Mouse (Mus musculus): ENCODE results near the gene Calhm4. TPM values are rescaled to one million over a fixed set of nuclear protein-coding genes. Genes with fewer than 3 reads are reported as not detected.

Calhm4 gene
- total and polyA plus RNA-seq, 2 experiments from 2014 or later = not detected

DNA sequence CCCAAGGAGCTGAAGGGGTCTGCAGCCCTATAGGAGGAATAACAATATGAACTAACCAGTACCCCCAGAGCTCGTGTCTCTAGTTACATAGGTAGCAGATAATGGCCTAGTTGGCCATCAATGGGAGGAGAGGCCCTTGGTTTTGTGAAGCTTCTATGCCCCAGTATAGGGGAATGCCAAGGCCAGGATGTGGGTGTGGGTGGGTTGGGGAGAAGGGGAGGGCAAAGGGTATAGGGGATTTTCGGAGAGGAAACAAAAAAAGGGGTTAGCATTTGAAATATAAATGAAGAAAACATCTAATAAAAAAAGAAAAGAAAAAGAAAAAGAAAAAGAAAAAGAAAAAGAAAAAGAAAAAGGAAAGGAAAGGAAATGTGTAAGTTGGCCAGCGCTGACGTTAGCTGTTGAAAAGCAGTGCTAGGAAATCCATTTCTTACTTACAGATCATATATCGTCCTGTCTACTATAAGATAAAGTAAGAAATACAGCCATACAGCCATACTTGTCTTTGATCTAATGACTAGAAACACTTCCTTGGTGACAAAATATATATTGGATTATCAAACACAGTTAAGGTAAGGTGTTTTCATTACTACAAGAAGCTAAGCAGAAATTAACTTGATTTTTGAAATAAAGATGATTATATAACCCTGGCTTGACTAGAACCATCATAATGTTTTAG is 30.6 kb upstream of the Calhm4 start:
- no peak overlapping the region for H3K4me3 ChIP-seq (ENCODE audit: low read depth, low read length)
- H3K27me3 ChIP-seq (ENCODE audit: control insufficient read depth, insufficient read depth, low read length) = no peaks in the 10 kb centered on the region
- H3K36me3 ChIP-seq (replicated peaks; ENCODE audit: control insufficient read depth, insufficient read depth, low read length) = no peaks in the 10 kb centered on the region
- no peak for ATAC-seq (ENCODE audit: insufficient read depth, low read depth)
- no peaks in the 10 kb centered on the region for H3K4me1 ChIP-seq (ENCODE audit: control insufficient read depth, insufficient read depth)
- H3K9ac ChIP-seq (replicated peaks; ENCODE audit: low read depth, low read length) = no peak overlapping the region
- H3K9me3 ChIP-seq (replicated peaks; ENCODE audit: control insufficient read depth, low read length) = no peaks in the 10 kb centered on the region
- TF ChIP-seq CTCF (IDR thresholded peaks at IDR 0.05; ENCODE audit: low read depth) = no peak
- TF ChIP-seq EP300 (IDR thresholded peaks at IDR 0.05; ENCODE audit: low read depth) = no peak
- H3K4me2 ChIP-seq (ENCODE audit: low read depth, low read length) = no peak overlapping the region
- DNase-seq (ENCODE audit: low spot score) = no peak
- 83% methylated on average over 5 of the region's 5 CpGs for WGBS
- H3K27ac ChIP-seq (ENCODE audit: low read depth) = no peak overlapping the region

- Histone ChIP-seq H3K9me3 (replicated peaks; ENCODE audit: control insufficient read depth, low read length) (no peaks in the 10 kb centered on the region), H3K36me3 (replicated peaks; ENCODE audit: control insufficient read depth, insufficient read depth, low read length) (no peaks in the 10 kb centered on the region), H3K27ac (ENCODE audit: low read depth) (no peak overlapping the region), H3K4me2 (ENCODE audit: low read depth, low read length) (no peak overlapping the region), H3K4me3 (ENCODE audit: low read depth, low read length) (no peak overlapping the region), H3K27me3 (ENCODE audit: control insufficient read depth, insufficient read depth, low read length) (no peaks in the 10 kb centered on the region), H3K4me1 (ENCODE audit: control insufficient read depth, insufficient read depth) (no peaks in the 10 kb centered on the region), H3K9ac (replicated peaks; ENCODE audit: low read depth, low read length) (no peak overlapping the region)
- TF ChIP-seq CTCF (IDR thresholded peaks at IDR 0.05; ENCODE audit: low read depth) (no peak), EP300 (IDR thresholded peaks at IDR 0.05; ENCODE audit: low read depth) (no peak)
- DNase-seq (ENCODE audit: low spot score) = no peak
- 32% methylated on average over 2 of the region's 2 CpGs for WGBS
- no peak for ATAC-seq (ENCODE audit: insufficient read depth, low read depth)
Measured at GRCm38 (mm10) chr10:34071650-34072049, 27.5 kb upstream of the Calhm4 start.

DNA sequence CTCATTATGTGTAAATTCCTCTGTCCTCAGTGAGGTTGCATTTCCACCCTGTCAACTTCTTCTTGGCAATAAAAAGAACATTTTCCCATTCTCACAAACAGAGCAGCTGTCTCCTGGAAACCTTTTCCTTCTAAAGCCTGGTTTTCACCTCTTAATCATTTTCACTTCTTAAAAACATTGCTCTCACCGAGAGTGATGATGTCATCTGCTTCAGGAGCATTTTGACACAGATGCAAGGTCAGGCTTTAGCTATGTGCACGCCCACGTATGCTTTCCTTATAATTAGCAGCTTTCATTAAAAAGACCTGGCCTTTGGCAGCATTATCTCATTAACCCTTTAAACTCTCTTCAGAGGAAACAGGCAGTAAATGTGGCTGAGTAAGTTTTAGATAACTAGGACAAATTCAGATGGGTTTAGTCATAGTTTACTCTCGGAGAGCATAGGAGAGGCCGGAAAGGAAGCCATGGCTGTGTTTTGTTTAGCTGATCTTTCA is 26.9 kb upstream of the Calhm4 start:
- 34% methylated on average over 5 of the region's 5 CpGs for WGBS
- H3K27me3 ChIP-seq (ENCODE audit: control insufficient read depth, insufficient read depth, low read length) = no peaks in the 10 kb centered on the region
- TF ChIP-seq CTCF (IDR thresholded peaks at IDR 0.05; ENCODE audit: low read depth) (no peak), EP300 (IDR thresholded peaks at IDR 0.05; ENCODE audit: low read depth) (no peak)
- H3K9me3 ChIP-seq (replicated peaks; ENCODE audit: control insufficient read depth, low read length) = no peaks in the 10 kb centered on the region
- no peak overlapping the region for H3K27ac ChIP-seq (ENCODE audit: low read depth)
- no peak overlapping the region for H3K9ac ChIP-seq (replicated peaks; ENCODE audit: low read depth, low read length)
- H3K4me1 ChIP-seq (ENCODE audit: control insufficient read depth, insufficient read depth) = no peaks in the 10 kb centered on the region
- H3K4me2 ChIP-seq (ENCODE audit: low read depth, low read length) = no peak overlapping the region
- peak; percentile 61 for DNase-seq (ENCODE audit: low spot score)
- H3K4me3 ChIP-seq (ENCODE audit: low read depth, low read length) = no peak overlapping the region
- no peaks in the 10 kb centered on the region for H3K36me3 ChIP-seq (replicated peaks; ENCODE audit: control insufficient read depth, insufficient read depth, low read length)
- ATAC-seq (ENCODE audit: insufficient read depth, low read depth) = no peak

DNA sequence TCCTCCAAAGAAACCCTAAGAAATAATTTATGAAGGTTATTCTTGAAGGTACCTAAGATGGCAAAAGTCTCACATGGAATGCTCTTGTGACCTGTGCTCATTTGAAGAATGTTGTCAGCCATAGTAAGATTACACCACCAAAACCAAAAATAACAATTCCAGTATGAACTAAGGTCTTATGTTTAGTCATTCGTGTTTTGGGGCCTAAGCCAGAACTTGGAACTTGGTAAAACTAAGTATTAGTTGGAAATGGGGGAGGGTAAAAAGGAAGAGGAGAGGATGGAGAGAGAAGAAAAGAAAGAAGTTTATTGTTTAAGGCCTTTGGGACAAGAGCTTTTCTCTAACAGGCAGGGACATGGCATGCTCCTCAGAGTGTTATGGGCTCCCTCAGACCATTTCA is 25.5 kb upstream of the Calhm4 start:
- WGBS = 53% methylated on average over 1 of the region's 1 CpGs
- Histone ChIP-seq H3K4me3 (ENCODE audit: low read depth, low read length) (no peak overlapping the region), H3K27me3 (ENCODE audit: control insufficient read depth, insufficient read depth, low read length) (no peaks in the 10 kb centered on the region), H3K9me3 (replicated peaks; ENCODE audit: control insufficient read depth, low read length) (no peaks in the 10 kb centered on the region), H3K27ac (ENCODE audit: low read depth) (no peak overlapping the region), H3K9ac (replicated peaks; ENCODE audit: low read depth, low read length) (no peak overlapping the region), H3K4me1 (ENCODE audit: control insufficient read depth, insufficient read depth) (no peaks in the 10 kb centered on the region), H3K4me2 (ENCODE audit: low read depth, low read length) (no peak overlapping the region), H3K36me3 (replicated peaks; ENCODE audit: control insufficient read depth, insufficient read depth, low read length) (no peaks in the 10 kb centered on the region)
- TF ChIP-seq EP300 (IDR thresholded peaks at IDR 0.05; ENCODE audit: low read depth) = no peak
- TF ChIP-seq CTCF (IDR thresholded peaks at IDR 0.05; ENCODE audit: low read depth) = no peak
- DNase-seq (ENCODE audit: low spot score) = no peak
- ATAC-seq (ENCODE audit: insufficient read depth, low read depth) = no peak

DNA sequence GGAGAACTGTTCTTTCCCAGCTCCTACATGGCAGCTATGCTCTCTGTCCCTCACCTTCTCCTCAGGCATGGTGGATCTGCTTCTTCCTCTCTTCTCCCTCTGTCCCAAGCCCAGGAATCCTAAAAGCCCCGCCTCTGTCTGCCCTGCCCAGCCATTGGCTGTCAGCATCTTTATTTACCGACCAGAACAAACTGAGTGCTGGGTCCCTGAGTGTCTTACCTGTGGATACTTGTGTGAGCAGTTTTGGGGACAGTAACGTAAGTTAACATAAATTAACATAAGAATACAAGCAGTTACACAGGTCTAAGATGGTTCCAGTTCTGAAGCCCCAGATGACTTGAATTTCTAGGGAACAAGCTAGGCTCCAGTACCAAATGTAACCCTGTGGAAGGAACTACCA is 22.5 kb upstream of the Calhm4 start:
- WGBS = 42% methylated on average over 3 of the region's 3 CpGs

DNA sequence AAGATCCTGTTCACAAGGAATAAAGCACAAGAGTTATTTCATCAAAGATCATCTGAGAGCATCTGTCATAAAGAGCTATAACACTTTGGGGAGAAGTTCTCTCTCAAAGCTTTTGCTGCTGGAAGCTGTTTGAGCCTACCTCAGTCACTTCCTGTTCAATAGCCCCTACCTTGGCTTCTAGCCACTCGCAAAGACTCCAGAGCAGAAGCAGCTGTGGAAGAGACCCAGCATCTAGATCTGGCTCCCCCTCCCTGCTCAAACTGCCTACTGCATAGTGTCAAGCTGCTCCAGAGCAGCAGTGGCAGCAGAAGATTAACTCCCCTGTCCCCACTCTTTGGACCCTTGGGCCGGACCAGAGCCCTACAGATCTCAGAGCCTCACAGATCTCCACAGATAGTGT is 9.9 kb upstream of the Calhm4 start:
- 53% methylated on average over 2 of the region's 2 CpGs for WGBS
- Histone ChIP-seq H3K4me3 (ENCODE audit: low read depth, low read length) (no peak overlapping the region), H3K9ac (replicated peaks; ENCODE audit: low read depth, low read length) (no peak overlapping the region), H3K36me3 (replicated peaks; ENCODE audit: control insufficient read depth, insufficient read depth, low read length) (no peaks in the 10 kb centered on the region), H3K27ac (ENCODE audit: low read depth) (no peak overlapping the region), H3K4me2 (ENCODE audit: low read depth, low read length) (no peak overlapping the region), H3K4me1 (ENCODE audit: control insufficient read depth, insufficient read depth) (no peaks in the 10 kb centered on the region), H3K9me3 (replicated peaks; ENCODE audit: control insufficient read depth, low read length) (no peaks in the 10 kb centered on the region), H3K27me3 (ENCODE audit: control insufficient read depth, insufficient read depth, low read length) (no peaks in the 10 kb centered on the region)
- TF ChIP-seq CTCF (IDR thresholded peaks at IDR 0.05; ENCODE audit: low read depth) = no peak
- no peak for TF ChIP-seq EP300 (IDR thresholded peaks at IDR 0.05; ENCODE audit: low read depth)
- no peak for DNase-seq (ENCODE audit: low spot score)
- ATAC-seq (ENCODE audit: insufficient read depth, low read depth) = no peak

More for the DNA sequence above, 22.5 kb upstream of the Calhm4 start:
- Histone ChIP-seq H3K4me1 (ENCODE audit: control insufficient read depth, insufficient read depth) (no peaks in the 10 kb centered on the region), H3K9ac (replicated peaks; ENCODE audit: low read depth, low read length) (no peak overlapping the region), H3K4me3 (ENCODE audit: low read depth, low read length) (no peak overlapping the region), H3K9me3 (replicated peaks; ENCODE audit: control insufficient read depth, low read length) (no peaks in the 10 kb centered on the region), H3K36me3 (replicated peaks; ENCODE audit: control insufficient read depth, insufficient read depth, low read length) (no peaks in the 10 kb centered on the region), H3K27ac (ENCODE audit: low read depth) (no peak overlapping the region), H3K27me3 (ENCODE audit: control insufficient read depth, insufficient read depth, low read length) (no peaks in the 10 kb centered on the region), H3K4me2 (ENCODE audit: low read depth, low read length) (no peak overlapping the region)
- TF ChIP-seq CTCF (IDR thresholded peaks at IDR 0.05; ENCODE audit: low read depth) (no peak), EP300 (IDR thresholded peaks at IDR 0.05; ENCODE audit: low read depth) (no peak)
- ATAC-seq (ENCODE audit: insufficient read depth, low read depth) = no peak
- DNase-seq (ENCODE audit: low spot score) = no peak
